Mouse (Mus musculus): ENCODE measurements around the gene Apeh. TPM values are rescaled to one million over a fixed set of nuclear protein-coding genes. Genes with fewer than 3 reads are reported as not detected.
A peak's percentile ranks its signal among the peaks of the same experiment; 100 is the strongest.
"Not testable (repeated sequence)": the region's sequence is repeated elsewhere in the genome, so short reads cannot be mapped to it uniquely, and the experiment has no call there.

The Apeh gene
- polyA plus RNA-seq, 1 experiment: 206 TPM

DNA sequence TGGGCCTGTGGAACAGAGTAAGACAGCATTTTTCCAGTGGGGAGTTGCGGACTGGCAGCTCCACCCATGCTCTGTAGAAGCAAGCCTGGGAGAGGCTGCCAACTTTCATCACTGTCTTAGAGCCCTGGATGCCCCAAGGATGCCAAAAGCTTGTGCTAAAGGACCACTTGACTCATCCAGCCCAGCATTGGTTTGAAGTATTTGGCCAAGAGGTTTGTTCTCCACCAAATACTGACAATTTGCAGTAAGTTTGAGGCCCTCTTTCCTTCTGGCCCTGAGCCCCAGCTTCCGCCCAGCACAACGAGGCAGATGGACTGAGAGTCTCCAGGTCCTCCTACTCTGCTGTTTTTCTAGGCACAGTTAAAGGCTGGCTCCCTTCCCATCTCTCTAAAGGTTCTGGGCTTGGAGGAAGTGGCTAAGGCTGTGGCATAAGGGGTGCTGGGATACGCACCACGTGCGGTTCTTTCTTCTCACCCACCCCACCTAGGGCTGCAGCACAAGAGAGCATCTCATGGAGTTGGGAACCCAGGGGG, 42.6 kb upstream of the Apeh start:
- no peaks in the 10 kb centered on the region for H3K4me1 ChIP-seq (ENCODE audit: control insufficient read depth, insufficient read depth, low read length)
- 27% methylated on average over 6 of the region's 6 CpGs for WGBS
- H3K27ac ChIP-seq (ENCODE audit: control insufficient read depth, insufficient read depth, low read depth, low read length, poor library complexity): no peak overlapping the region
- no peak overlapping the region for H3K4me3 ChIP-seq (replicated peaks; ENCODE audit: control insufficient read depth, low read depth, low read length)
- no peak for TF ChIP-seq POLR2A (IDR thresholded peaks at IDR 0.05; ENCODE audit: borderline replicate concordance, control insufficient read depth, low read depth, low read length)
- no peak for TF ChIP-seq CTCF (IDR thresholded peaks at IDR 0.05; ENCODE audit: control insufficient read depth, insufficient read depth, low read length)

DNA sequence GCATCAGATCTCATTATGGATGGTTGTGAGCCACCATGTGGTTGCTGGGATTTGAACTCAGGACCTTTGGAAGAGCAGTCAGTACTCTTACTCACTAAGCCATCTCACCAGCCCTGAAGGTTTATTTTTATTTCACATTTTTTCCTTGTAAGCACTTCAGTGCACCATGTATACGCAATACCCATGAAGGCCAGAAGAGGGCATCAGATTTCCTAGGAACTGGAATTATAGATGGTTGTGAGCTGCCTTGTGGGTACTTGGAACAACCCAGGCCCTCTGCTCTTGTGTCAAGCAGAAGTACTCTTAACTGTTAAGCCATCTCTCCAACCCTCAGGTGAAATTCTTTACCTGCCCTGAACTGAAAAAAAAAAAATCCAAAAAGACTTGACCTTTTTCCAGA, 41.8 kb upstream of the Apeh start:
- Histone ChIP-seq H3K27ac (ENCODE audit: control insufficient read depth, insufficient read depth, low read depth, low read length, poor library complexity) (no peak overlapping the region), H3K4me1 (ENCODE audit: control insufficient read depth, insufficient read depth, low read length) (no peaks in the 10 kb centered on the region), H3K4me3 (replicated peaks; ENCODE audit: control insufficient read depth, low read depth, low read length) (no peak overlapping the region)
- 27% methylated on average over 1 of the region's 1 CpGs for WGBS
- peak; percentile 18; the same call in 1 of the 2 replicates for TF ChIP-seq CTCF (IDR thresholded peaks at IDR 0.05; ENCODE audit: control insufficient read depth, insufficient read depth, low read length)
- TF ChIP-seq POLR2A (IDR thresholded peaks at IDR 0.05; ENCODE audit: borderline replicate concordance, control insufficient read depth, low read depth, low read length): no peak

DNA sequence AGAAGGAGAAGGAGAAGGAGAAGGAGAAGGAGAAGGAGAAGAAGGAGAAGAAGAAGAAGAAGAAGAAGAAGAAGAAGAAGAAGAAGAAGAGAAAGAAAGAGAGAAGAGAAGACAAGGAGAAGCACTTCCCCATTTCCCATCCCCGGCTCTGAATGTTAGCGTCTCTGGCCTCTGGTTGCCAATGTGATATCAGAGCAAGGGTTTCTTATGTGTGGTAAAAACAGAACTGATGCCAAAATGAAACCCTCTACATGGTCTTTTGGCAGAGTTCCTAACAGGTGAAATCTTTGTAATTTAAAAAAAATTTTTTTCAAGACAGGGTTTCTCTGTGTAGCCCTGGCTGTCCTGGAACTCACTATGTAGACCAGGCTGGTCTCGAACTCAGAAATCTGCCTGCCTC, 41.3 kb upstream of the Apeh start:
- not testable (repeated sequence) for H3K4me1 ChIP-seq (ENCODE audit: control insufficient read depth, insufficient read depth, low read length); H3K4me3 ChIP-seq (replicated peaks; ENCODE audit: control insufficient read depth, low read depth, low read length); H3K27ac ChIP-seq (ENCODE audit: control insufficient read depth, insufficient read depth, low read depth, low read length, poor library complexity)
- WGBS: 40% methylated on average over 3 of the region's 3 CpGs

DNA sequence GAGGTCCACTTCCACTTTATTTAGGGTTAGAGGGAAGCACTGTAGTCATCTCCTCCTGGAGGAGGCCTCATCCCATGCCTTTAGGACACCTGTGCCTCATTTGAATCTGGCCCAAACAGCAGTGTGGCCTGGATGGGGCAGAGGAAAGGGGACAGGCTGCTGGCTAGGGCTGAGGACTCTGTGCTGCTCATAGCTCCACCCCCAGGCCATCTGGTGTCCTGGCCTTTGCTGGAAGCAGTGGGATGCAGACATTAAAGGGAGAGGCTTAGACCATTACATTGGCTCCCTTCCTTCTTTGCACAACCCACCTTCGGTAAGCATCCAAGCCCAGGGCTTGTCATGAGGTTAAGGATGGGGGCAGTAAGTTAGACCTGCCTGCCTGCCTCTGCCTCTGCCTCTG, 39.1 kb upstream of the Apeh start:
- no peak overlapping the region for H3K4me3 ChIP-seq (replicated peaks; ENCODE audit: control insufficient read depth, low read depth, low read length)
- no peak for TF ChIP-seq POLR2A (IDR thresholded peaks at IDR 0.05; ENCODE audit: borderline replicate concordance, control insufficient read depth, low read depth, low read length)
- no peak for TF ChIP-seq CTCF (IDR thresholded peaks at IDR 0.05; ENCODE audit: control insufficient read depth, insufficient read depth, low read length)
- WGBS: 82% methylated on average over 1 of the region's 1 CpGs

DNA sequence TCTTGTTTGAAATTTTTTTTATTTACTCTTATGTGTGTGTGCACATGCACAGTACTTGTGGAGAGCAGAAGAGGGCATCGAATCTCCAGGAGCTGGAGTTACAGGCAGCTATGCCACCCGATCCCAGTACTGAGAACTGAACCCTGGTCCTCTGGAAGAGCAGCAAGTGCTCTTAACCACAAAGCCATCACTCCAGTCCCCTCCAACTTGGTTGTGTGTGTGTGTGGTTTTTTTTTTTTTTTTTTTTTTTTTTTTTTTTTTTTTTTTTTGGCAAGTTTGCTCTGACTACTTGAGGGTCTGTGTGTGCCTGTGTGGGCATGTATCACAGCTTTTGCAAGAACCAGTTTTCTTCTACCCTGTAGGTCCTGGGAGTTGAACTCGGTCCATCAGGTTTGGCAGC, 38.0 kb upstream of the Apeh start:
- Histone ChIP-seq H3K4me3 (replicated peaks; ENCODE audit: control insufficient read depth, low read depth, low read length) (no peak overlapping the region), H3K27ac (ENCODE audit: control insufficient read depth, insufficient read depth, low read depth, low read length, poor library complexity) (no peak overlapping the region), H3K4me1 (ENCODE audit: control insufficient read depth, insufficient read depth, low read length) (no peaks in the 10 kb centered on the region)
- WGBS: 84% methylated on average over 3 of the region's 3 CpGs
- TF ChIP-seq POLR2A (IDR thresholded peaks at IDR 0.05; ENCODE audit: borderline replicate concordance, control insufficient read depth, low read depth, low read length) (no peak), CTCF (IDR thresholded peaks at IDR 0.05; ENCODE audit: control insufficient read depth, insufficient read depth, low read length) (no peak)

More for the DNA sequence above, 39.1 kb upstream of the Apeh start:
- H3K27ac ChIP-seq (ENCODE audit: control insufficient read depth, insufficient read depth, low read depth, low read length, poor library complexity): no peak overlapping the region
- H3K4me1 ChIP-seq (ENCODE audit: control insufficient read depth, insufficient read depth, low read length): no peaks in the 10 kb centered on the region

DNA sequence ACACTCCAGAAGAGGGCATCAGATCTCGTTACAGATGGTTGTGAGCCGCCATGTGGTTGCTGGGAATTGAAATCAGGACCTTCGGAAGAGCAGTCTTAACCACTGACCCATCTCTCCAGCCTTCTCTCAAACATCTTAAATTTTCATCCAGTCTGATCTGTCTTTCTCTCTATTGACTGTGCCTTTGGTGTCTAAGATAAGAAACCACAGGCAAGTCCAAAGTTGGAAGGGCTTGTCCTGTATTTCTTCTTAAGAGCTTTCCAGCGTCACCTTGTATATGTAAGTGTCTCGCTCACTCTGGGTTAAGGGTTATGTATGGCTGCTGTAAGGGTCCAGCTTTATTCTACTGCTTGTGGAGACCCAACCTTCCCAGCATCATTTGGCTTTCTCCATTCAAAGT, 37.1 kb upstream of the Apeh start:
- WGBS: 53% methylated on average over 5 of the region's 5 CpGs
- no peak overlapping the region for H3K27ac ChIP-seq (ENCODE audit: control insufficient read depth, insufficient read depth, low read depth, low read length, poor library complexity)
- TF ChIP-seq POLR2A (IDR thresholded peaks at IDR 0.05; ENCODE audit: borderline replicate concordance, control insufficient read depth, low read depth, low read length) (no peak), CTCF (IDR thresholded peaks at IDR 0.05; ENCODE audit: control insufficient read depth, insufficient read depth, low read length) (no peak)
- no peak overlapping the region for H3K4me3 ChIP-seq (replicated peaks; ENCODE audit: control insufficient read depth, low read depth, low read length)
- H3K4me1 ChIP-seq (ENCODE audit: control insufficient read depth, insufficient read depth, low read length): no peaks in the 10 kb centered on the region

DNA sequence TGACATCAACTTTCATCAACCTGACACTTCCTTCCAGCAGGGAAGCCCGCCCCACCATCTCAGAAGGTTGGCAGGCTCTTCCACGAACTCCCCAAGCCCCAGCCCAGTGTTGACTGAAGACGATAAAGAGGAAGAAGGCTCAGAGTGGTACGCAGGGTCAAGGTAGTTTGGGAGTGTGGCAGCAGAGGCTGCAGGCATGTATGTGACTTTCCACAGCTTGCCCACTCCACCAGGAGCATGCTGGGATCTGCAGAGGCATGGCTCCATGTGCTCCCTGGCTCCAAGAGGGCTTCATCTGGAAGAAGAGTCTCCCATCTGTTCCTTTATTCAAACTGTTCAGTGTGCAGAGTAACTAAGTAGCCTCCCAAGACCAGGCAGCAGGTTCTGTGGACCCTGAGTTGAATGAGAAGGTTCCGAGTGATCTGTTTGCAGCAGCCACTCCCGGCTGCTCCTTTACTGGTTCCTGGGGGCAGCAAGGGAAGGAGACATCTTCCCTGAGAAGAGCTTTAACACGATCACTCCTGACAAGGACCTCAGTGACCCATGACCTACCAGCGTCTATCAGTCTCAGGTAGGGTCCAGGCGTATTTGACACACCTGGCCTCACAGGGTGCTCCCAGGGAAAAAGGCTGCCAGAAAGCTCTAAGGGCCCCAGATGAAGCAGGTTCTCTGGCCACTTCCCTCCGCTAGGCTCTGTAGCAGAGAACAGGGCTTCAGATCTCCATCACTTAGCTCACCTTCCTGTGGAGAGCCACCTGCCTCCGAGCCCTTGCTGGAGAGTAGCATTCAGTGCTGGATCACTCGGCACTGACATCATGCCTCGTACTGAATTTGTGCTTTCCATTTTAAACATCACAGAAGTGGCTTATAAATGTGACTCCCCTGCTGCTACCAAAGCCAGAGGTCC, 34.9 kb upstream of the Apeh start:
- Histone ChIP-seq H3K27ac (ENCODE audit: control insufficient read depth, insufficient read depth, low read depth, low read length, poor library complexity) (no peak overlapping the region), H3K4me3 (replicated peaks; ENCODE audit: control insufficient read depth, low read depth, low read length) (no peak overlapping the region), H3K4me1 (ENCODE audit: control insufficient read depth, insufficient read depth, low read length) (no peaks in the 10 kb centered on the region)
- WGBS: 61% methylated on average over 13 of the region's 13 CpGs
- TF ChIP-seq CTCF (IDR thresholded peaks at IDR 0.05; ENCODE audit: control insufficient read depth, insufficient read depth, low read length) (no peak), POLR2A (IDR thresholded peaks at IDR 0.05; ENCODE audit: borderline replicate concordance, control insufficient read depth, low read depth, low read length) (no peak)

DNA sequence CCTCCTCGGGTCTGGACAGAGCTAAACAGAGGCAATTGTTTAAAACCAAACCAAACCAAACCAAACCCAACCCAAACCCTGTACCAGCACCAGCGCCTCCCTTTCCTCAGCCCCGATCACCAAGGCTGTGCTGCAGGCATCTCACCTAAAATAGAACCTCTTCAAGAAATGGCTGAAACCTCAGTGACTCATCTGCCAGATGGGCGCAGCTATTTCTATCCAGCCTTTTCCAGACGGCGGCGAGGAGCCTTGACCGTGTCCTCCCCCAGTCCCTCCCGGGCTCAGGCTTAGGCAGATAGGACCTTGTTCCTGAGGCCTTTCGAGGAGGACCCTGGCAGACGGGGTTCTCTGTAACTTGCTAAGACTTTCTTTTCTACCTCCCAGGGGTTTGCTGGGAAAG, 33.8 kb upstream of the Apeh start:
- WGBS: 85% methylated on average over 11 of the region's 11 CpGs
- Histone ChIP-seq H3K4me3 (replicated peaks; ENCODE audit: control insufficient read depth, low read depth, low read length) (no peak overlapping the region), H3K4me1 (ENCODE audit: control insufficient read depth, insufficient read depth, low read length) (no peaks in the 10 kb centered on the region), H3K27ac (ENCODE audit: control insufficient read depth, insufficient read depth, low read depth, low read length, poor library complexity) (no peak overlapping the region)
- TF ChIP-seq CTCF (IDR thresholded peaks at IDR 0.05; ENCODE audit: control insufficient read depth, insufficient read depth, low read length): no peak
- no peak for TF ChIP-seq POLR2A (IDR thresholded peaks at IDR 0.05; ENCODE audit: borderline replicate concordance, control insufficient read depth, low read depth, low read length)
